Mouse (Mus musculus) CD4-positive, CD25-positive, alpha-beta regulatory T cell, adult 9 weeks (primary cell): ENCODE data around the gene Ogn. TPM values are rescaled to one million over a fixed set of nuclear protein-coding genes. Genes with fewer than 3 reads are reported as not detected.

Experiments used
- polyA plus RNA-seq: library from polyadenylated mRNA; unstranded; fragments of 100-300 nt; shearing (Covaris generic); gene quantifications from one replicate; pipeline ENCODE4 v1.2.1, GENCODE M21; 2017

Ogn gene
- 0.29 TPM for polyA plus RNA-seq

DNA sequence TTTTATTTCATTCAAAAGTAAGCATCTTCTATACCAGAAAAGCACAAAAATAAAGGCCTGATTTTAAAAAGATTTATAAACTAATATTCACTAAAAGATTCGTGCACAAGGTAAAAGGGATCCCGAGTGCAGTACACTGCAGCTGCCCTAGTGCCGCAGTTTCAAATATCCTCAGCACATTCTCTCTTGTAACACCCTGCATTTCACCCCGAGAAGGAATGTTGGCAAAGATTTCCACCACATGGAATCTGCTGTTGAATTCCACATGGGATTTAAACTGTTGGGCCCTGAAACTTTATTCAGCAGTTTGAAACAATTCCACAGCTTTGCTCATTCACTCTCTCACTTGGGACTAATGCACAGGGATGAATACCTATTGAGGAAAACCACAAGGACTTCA lies at the start of gene Ogn:
Gene Ogn, plus strand, starts transcription at position 333 of the 400 bp plus-strand sequence.

DNA sequence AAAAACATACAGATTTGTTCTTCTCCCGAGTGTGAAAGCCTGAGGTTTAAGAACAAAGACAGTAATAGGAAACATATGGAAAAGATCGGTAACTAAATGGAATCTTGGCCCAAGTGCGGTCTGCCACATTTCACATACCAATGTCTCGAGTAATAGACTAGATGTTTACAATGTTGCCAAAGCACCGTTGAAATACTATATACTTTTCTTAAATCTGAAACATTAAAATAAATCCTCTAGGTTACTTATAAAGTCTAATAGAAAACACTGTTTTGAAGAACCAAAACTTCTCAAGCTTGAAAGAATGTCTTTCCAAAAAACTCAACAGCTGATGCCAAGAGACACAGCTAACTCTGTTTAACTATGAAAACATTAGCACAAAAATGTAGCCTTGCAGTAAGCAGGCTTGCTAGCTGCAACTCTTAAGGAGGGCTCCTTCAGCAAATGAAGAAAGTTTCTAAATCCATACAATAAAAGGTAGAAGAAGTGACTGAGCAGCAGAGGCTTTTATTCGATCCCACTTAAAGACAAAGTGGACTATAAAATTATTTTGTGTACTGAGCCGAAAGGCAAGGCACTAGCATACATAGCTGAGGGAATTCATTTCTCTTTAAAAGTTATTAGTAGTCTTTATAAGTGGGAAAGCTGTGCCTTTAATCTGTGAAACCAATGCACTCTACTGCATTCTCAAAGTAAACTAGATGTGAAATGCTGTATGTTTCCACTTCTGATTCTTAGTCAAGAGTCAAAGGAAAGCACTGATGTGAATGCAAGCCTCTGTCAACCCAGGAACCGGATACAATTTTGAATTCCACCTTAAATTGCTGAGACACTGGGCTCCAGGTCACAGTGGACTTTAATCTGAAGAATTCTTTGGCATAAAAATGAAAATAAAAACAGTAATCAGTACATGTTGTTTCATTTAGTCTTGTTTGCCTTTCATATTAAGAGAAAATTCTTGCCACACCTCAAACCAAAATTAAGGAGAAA lies 26.0 kb upstream of the Ogn start, which contains the start of gene Omd:
Gene Omd, plus strand, starts transcription at position 922 of the 990 bp plus-strand sequence.

DNA sequence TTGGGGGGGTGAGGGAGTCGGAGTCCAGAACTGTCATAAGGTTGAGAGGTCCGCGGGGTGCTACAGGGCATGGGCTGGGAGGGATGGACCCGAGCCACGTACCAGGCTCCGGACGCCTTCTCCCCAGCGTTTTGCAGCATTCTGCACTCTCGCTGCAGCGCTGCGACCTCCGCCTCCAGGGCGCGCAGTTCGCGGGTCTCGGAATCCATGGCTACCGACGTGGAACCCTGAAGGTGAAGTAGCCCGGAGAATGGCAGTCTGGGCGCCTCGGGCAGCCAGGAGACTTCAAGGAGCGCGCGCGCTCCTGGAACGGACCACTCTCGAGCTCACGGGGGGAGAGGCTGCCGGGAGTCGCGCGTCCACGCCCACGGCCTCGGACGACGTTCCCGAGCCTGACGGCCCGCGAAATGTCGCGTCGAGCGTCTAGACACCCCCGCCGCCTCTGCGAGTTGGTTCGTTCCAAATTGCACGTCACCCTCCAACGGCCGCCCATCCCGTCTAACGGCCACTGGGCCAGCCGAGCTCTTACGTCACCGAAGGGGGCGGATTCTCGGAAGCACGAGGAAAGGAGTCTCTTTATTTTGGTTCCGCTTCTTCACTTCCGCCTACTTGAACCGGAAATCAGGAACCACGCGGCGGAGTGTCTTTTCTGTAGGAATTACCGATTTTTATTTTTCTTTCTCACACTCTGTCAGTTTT lies 44.8 kb downstream of the Ogn start, which contains the start of the genes Cenpp and Nol8:
Gene Cenpp, minus strand, starts transcription at position 305 of the 699 bp plus-strand sequence.
Gene Nol8, plus strand, starts transcription at position 598 of the 699 bp plus-strand sequence.

Other genes starting within 250 kb of the Ogn start
- gene Ippk, start 186.8 kb upstream of the Ogn start, polyA plus RNA-seq = 13.2 TPM
- gene Tes3-ps, start 114.7 kb upstream of the Ogn start, polyA plus RNA-seq = 4.7 TPM
- gene Ecm2, start 103.2 kb upstream of the Ogn start, polyA plus RNA-seq = 0.11 TPM
- not detected for gene Aspn, start 63.6 kb upstream of the Ogn start, polyA plus RNA-seq
- gene Omd, start 25.6 kb upstream of the Ogn start, polyA plus RNA-seq = 0.12 TPM
- gene Cenpp, start 44.7 kb downstream of the Ogn start, polyA plus RNA-seq = 1.9 TPM
- gene Nol8, start 45.0 kb downstream of the Ogn start, polyA plus RNA-seq = 57.6 TPM
- gene Iars, start 74.1 kb downstream of the Ogn start, polyA plus RNA-seq = 65.4 TPM
- gene Gm30302, start 191.0 kb downstream of the Ogn start, polyA plus RNA-seq = not detected